9 mouse cellular contexts compared by ENCODE assay signal in genomic region chrX:12466312-12466711, GRCm38 (mm10).
A peak's percentile ranks its signal among the peaks of the same experiment; 100 is the strongest.
DNase-seq lines count a peak whose midpoint lies in the region; ATAC-seq and TF ChIP-seq lines count a peak whose summit lies in the region.
"Had no signal": no experiment of that assay in that cellular context is flagged by ENCODE, and none has a peak within 500 bp of the region (broad histone marks: within the 10 kb centered on the region; RNA-seq: fewer than 3 reads in every experiment).

No protein-coding gene starts in this region.

- H3K9ac ChIP-seq in intestine, embryonic 14.5 days (ENCODE audit: low read length) = no peak overlapping the region
- no peak overlapping the region for H3K9ac ChIP-seq in intestine, postnatal 0 days (ENCODE audit: low read depth, low read length)
- no peak overlapping the region for H3K9ac ChIP-seq in kidney, embryonic 15.5 days
- no peak overlapping the region for H3K9ac ChIP-seq in midbrain, embryonic 15.5 days
- H3K9ac ChIP-seq: heart, embryonic 15.5 days had no signal

- no peaks in the 10 kb centered on the region for H3K36me3 ChIP-seq in intestine, embryonic 14.5 days (ENCODE audit: control insufficient read depth, insufficient read depth, low read length)
- H3K36me3 ChIP-seq in intestine, postnatal 0 days (ENCODE audit: control insufficient read depth, insufficient read depth) = no peaks in the 10 kb centered on the region
- no peaks in the 10 kb centered on the region for H3K36me3 ChIP-seq in kidney, embryonic 15.5 days
- no peaks in the 10 kb centered on the region for H3K36me3 ChIP-seq in midbrain, embryonic 15.5 days (replicated peaks)
- H3K36me3 ChIP-seq: heart, embryonic 15.5 days had no signal

- no peak overlapping the region for H3K4me3 ChIP-seq in intestine, embryonic 14.5 days (ENCODE audit: low read depth, low read length)
- H3K4me3 ChIP-seq in intestine, postnatal 0 days (ENCODE audit: low read depth, low read length) = no peak overlapping the region
- H3K4me3 ChIP-seq in kidney, embryonic 15.5 days (replicated peaks) = no peak overlapping the region
- H3K4me3 ChIP-seq in midbrain, embryonic 15.5 days = no peak overlapping the region
- H3K4me3 ChIP-seq: heart, embryonic 15.5 days had no signal

- no peaks in the 10 kb centered on the region for H3K9me3 ChIP-seq in intestine, embryonic 14.5 days (ENCODE audit: control insufficient read depth, low read length)
- no peaks in the 10 kb centered on the region for H3K9me3 ChIP-seq in intestine, postnatal 0 days (ENCODE audit: control insufficient read depth)
- H3K9me3 ChIP-seq in kidney, embryonic 15.5 days (replicated peaks) = no peaks in the 10 kb centered on the region
- H3K9me3 ChIP-seq in midbrain, embryonic 15.5 days = no peaks in the 10 kb centered on the region
- H3K9me3 ChIP-seq: heart, embryonic 15.5 days had no signal

- no peaks in the 10 kb centered on the region for H3K27me3 ChIP-seq in intestine, embryonic 14.5 days (replicated peaks; ENCODE audit: control insufficient read depth, insufficient read depth, low read length)
- H3K27me3 ChIP-seq in intestine, postnatal 0 days (replicated peaks; ENCODE audit: control insufficient read depth, insufficient read depth, low read length) = no peaks in the 10 kb centered on the region
- 0 out of 2 replicates have a peak, but pooled peaks cover 8% of the 10 kb centered on the region for H3K27me3 ChIP-seq in kidney, embryonic 15.5 days
- H3K27me3 ChIP-seq in midbrain, embryonic 15.5 days (replicated peaks) = no peaks in the 10 kb centered on the region
- H3K27me3 ChIP-seq: heart, embryonic 15.5 days had no signal

- ATAC-seq in intestine, embryonic 14.5 days (replicated peaks; ENCODE audit: low FRiP score, low TSS enrichment, low read depth) = no peak
- no peak for ATAC-seq in intestine, postnatal 0 days
- peak; percentile 19; the same call in 1 of the 2 replicates for ATAC-seq in kidney, embryonic 15.5 days (replicated peaks; ENCODE audit: low FRiP score)
- peak; percentile 57 for ATAC-seq in midbrain, embryonic 15.5 days (replicated peaks)

- 43% methylated on average over 10 of the region's 10 CpGs for WGBS in intestine, embryonic 14.5 days
- 52% methylated on average over 10 of the region's 10 CpGs for WGBS in intestine, postnatal 0 days
- WGBS in kidney, embryonic 15.5 days = 42% methylated on average over 10 of the region's 10 CpGs
- WGBS in midbrain, embryonic 15.5 days = 29% methylated on average over 10 of the region's 10 CpGs

- no peak for TF ChIP-seq CTCF in intestine, postnatal 0 days (IDR thresholded peaks at IDR 0.05; ENCODE audit: low read depth)

- H3K4me1 ChIP-seq in intestine, embryonic 14.5 days (replicated peaks; ENCODE audit: control insufficient read depth, insufficient read depth, low read length) = no peaks in the 10 kb centered on the region; the same call in 1 of the 2 replicates
- H3K4me1 ChIP-seq in intestine, postnatal 0 days (replicated peaks; ENCODE audit: control insufficient read depth, insufficient read depth, low read length) = no peaks in the 10 kb centered on the region
- peaks cover 23% of the 10 kb centered on the region for H3K4me1 ChIP-seq in kidney, embryonic 15.5 days
- peaks cover 17% of the 10 kb centered on the region for H3K4me1 ChIP-seq in midbrain, embryonic 15.5 days
- H3K4me1 ChIP-seq: heart, embryonic 15.5 days had no signal

- H3K27ac ChIP-seq in intestine, embryonic 14.5 days (ENCODE audit: low read depth) = peak overlapping the region; percentile 51; the same call in 1 of the 2 replicates
- no peak overlapping the region for H3K27ac ChIP-seq in intestine, postnatal 0 days (ENCODE audit: low read depth, low read length)
- H3K27ac ChIP-seq in kidney, embryonic 15.5 days = peak overlapping the region; percentile 87
- peak overlapping the region; percentile 45; the same call in 1 of the 2 replicates for H3K27ac ChIP-seq in midbrain, embryonic 15.5 days
- H3K27ac ChIP-seq: heart, embryonic 15.5 days had no signal

- H3K4me2 ChIP-seq in intestine, embryonic 14.5 days (ENCODE audit: low read length) = no peak overlapping the region
- H3K4me2 ChIP-seq in intestine, postnatal 0 days (replicated peaks; ENCODE audit: low read depth) = no peak overlapping the region
- 0 out of 2 replicates have a peak overlapping the region, but pooled peaks have one; percentile 9 for H3K4me2 ChIP-seq in kidney, embryonic 15.5 days
- no peak overlapping the region for H3K4me2 ChIP-seq in midbrain, embryonic 15.5 days
- H3K4me2 ChIP-seq: heart, embryonic 15.5 days had no signal

- DNase-seq in intestine, embryonic 14.5 days (ENCODE audit: low spot score) = no peak
- DNase-seq in embryo, embryonic 11 days = peak; percentile 35
- no peak for DNase-seq in adrenal gland, postnatal 36 days
- no peak for DNase-seq in heart, postnatal 4 days
- DNase-seq in testis, postnatal 10 days (ENCODE audit: low spot score) = no peak

Comparison
In these comparisons a context has a peak if more than half of its experiments do, and no peak if none do; other contexts are left out.
1. ATAC-seq: peak in kidney, embryonic 15.5 days (single experiment) and midbrain, embryonic 15.5 days (single experiment); none in intestine, embryonic 14.5 days (single experiment) and intestine, postnatal 0 days (single experiment).